ENCODE assay signal across 17 mouse cellular contexts in the genomic region with DNA sequence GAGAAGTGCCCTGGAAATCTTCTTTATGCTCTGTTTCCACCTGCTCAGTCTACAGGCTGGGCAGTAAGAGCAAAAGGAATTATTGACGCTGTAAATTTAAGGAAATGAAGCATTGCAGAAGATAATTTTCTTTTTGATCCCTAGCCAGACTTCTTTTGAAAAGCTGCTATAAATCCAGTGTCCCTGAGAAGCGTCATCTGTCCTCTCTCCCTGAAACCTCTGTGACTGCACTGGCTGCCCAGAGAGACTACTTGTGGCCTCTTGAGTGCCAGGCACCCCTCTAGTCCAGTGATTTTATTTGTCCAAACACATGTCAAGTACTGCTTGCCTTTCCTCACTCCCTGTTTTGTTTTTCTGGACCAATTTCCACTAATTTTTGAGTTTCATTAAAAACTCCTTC.
"Had no signal": no experiment of that assay in that cellular context is flagged by ENCODE, and none has a peak within 500 bp of the region (broad histone marks: within the 10 kb centered on the region; RNA-seq: fewer than 3 reads in every experiment).

No protein-coding gene starts in this region.

- ATAC-seq: liver, postnatal 0 days; lung, postnatal 0 days; midbrain, embryonic 15.5 days had no signal

- H3K36me3 ChIP-seq: lung, embryonic 15.5 days; midbrain, embryonic 12.5 days; midbrain, embryonic 15.5 days; neural tube, embryonic 12.5 days had no signal

- H3K4me3 ChIP-seq: lung, embryonic 15.5 days; megakaryocyte, embryonic 14.5 days; midbrain, embryonic 12.5 days; midbrain, embryonic 15.5 days; neural tube, embryonic 12.5 days had no signal

- H3K27me3 ChIP-seq: lung, embryonic 15.5 days; megakaryocyte, embryonic 14.5 days; midbrain, embryonic 12.5 days; midbrain, embryonic 15.5 days; neural tube, embryonic 12.5 days had no signal

- H3K9me3 ChIP-seq: lung, embryonic 15.5 days; midbrain, embryonic 12.5 days; midbrain, embryonic 15.5 days; neural tube, embryonic 12.5 days had no signal

- H3K9ac ChIP-seq: liver, postnatal 0 days; lung, embryonic 15.5 days; midbrain, embryonic 12.5 days; midbrain, embryonic 15.5 days; neural tube, embryonic 12.5 days had no signal

- DNase-seq: liver, postnatal 0 days; lung, adult 2 months; lung, postnatal 14 days; lung, postnatal 36 days; right cerebral cortex, postnatal 14 days; right cerebral cortex, postnatal 4 days; spleen, adult 18-20 months; thymus, adult 18-20 months; thymus, postnatal 14 days; thymus, postnatal 36 days had no signal

- H3K4me2 ChIP-seq: lung, embryonic 15.5 days; midbrain, embryonic 12.5 days; midbrain, embryonic 15.5 days; neural tube, embryonic 12.5 days had no signal

- H3K27ac ChIP-seq: lung, embryonic 15.5 days; macrophage; midbrain, embryonic 12.5 days; midbrain, embryonic 15.5 days; neural tube, embryonic 12.5 days had no signal
